Mouse (Mus musculus) G1E (cell line): ENCODE results near the gene Cep170b. TPM values are rescaled to one million over a fixed set of nuclear protein-coding genes. Genes with fewer than 3 reads are reported as not detected.

Experiments
- ATAC-seq: 2 replicates; pipeline ENCODE4 v1.8.0; 2016; ENCODE audit warnings: mild to moderate bottlenecking; ENCODE audit not compliant: insufficient number of reproducible peaks, poor library complexity, low FRiP score, severe bottlenecking; ENCODE audit errors: extremely low read depth
- DNase-seq: peaks from one replicate; pipeline ENCODE4 v3.0.0; 2012; ENCODE audit warnings: low spot score
- H3K27me3 ChIP-seq: 2 replicates; pipeline ENCODE4 v1.6.1; 2012; ENCODE audit warnings: mild to moderate bottlenecking, low read length, inconsistent platforms; ENCODE audit not compliant: insufficient read depth
- H3K36me3 ChIP-seq: replicated peaks from 2 replicates; pipeline ENCODE3; 2012; ENCODE audit warnings: mild to moderate bottlenecking, inconsistent platforms
- H3K4me1 ChIP-seq: 2 replicates; pipeline ENCODE4 v1.6.1; 2012; ENCODE audit warnings: low read depth, low read length, inconsistent platforms, mixed read lengths; ENCODE audit not compliant: insufficient read depth
- H3K4me3 ChIP-seq: 2 replicates; pipeline ENCODE4 v1.5.1; 2012; ENCODE audit warnings: low read depth, mild to moderate bottlenecking, inconsistent platforms, low read length, moderate library complexity, mixed read lengths
- H3K9me3 ChIP-seq: replicated peaks from 2 replicates; pipeline ENCODE4 v1.6.1; 2012; ENCODE audit warnings: inconsistent platforms
- CTCF ChIP-seq: IDR thresholded peaks from 2 replicates; pipeline ENCODE4 v1.5.1; 2012; ENCODE audit warnings: low read depth, low read length, inconsistent platforms, mixed read lengths
- GATA1 ChIP-seq: IDR thresholded peaks from 2 replicates; pipeline ENCODE4 v1.6.1; 2012; ENCODE audit warnings: borderline replicate concordance, low read length, inconsistent platforms, mixed read lengths
- GATA2 ChIP-seq: IDR thresholded peaks from 2 replicates; pipeline ENCODE4 v1.6.1; 2012; ENCODE audit warnings: low read depth, low read length, inconsistent platforms, borderline replicate concordance
- POLR2AphosphoS5 ChIP-seq: IDR thresholded peaks from 2 replicates; pipeline ENCODE4 v1.6.1; 2012; ENCODE audit warnings: low read depth, low read length, inconsistent platforms; ENCODE audit not compliant: insufficient replicate concordance
- TAL1 ChIP-seq: conservative IDR thresholded peaks from 2 replicates; pipeline ENCODE4 v1.6.1; 2012; ENCODE audit warnings: low read depth, low read length, inconsistent platforms, mixed read lengths
- polyA plus RNA-seq: library from polyadenylated mRNA; stranded (reverse); fragments of >175 nt; gene quantifications from 2 replicates; pipeline ENCODE4 v1.2.3, GENCODE M21; 2012
- total RNA-seq, 2 experiments: library from RNA; stranded (forward) in 1 of 2; stranded (reverse) in 1 of 2; fragments of 200-1000 nt in 1 of 2; fragments of >200 nt in 1 of 2; fragmentation: Nextera tagmentation in 1 of 2; gene quantifications; 2 replicates each; pipeline ENCODE4 v1.2.3; 2014 to 2017

Cep170b gene
- total and polyA plus RNA-seq, 3 experiments: 0.87 TPM; not detected in 2

DNA sequence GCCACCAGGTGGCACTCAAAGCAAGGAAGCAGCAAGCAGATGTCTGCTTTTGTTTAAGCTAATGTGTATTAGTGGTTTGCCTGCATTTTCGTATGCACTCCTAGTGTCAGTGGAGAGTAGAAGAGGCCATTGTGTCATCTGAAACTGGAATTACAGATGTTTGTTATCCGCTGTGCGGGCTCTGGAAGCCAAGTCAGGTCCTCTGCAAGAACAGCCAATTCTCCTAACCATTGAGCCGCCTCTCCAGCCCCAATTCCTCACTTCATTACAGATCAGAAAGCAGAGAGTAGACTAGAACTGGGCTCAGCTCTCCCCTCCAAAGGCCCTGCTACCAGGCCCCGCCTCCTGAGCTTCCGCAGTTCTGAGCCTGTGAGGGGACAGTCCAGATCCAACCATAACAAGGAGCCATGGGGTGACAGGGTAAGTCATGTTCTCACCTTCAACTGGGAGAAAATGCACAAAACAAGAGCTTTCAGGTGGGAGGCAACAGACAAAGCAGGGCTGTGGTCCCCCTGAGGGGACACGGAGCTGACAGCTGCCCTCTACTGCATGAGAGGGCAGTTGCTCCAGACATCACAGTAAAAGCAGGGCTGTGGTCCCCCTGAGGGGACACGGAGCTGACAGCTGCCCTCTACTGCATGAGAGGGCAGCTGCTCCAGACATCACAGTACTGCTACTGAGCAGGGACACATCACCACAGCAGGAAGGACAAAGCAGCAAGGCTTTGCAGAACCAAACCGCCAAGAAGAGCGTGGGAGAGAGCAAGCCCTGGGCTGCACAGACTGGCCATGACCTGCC is 26.8 kb downstream of the Cep170b start:
- peaks cover 41% of the 10 kb centered on the region for H3K27me3 ChIP-seq
- peak; percentile 63 for DNase-seq
- no peak for TF ChIP-seq POLR2AphosphoS5
- TF ChIP-seq CTCF: 0 out of 2 replicates have a peak, but pooled peaks have one; percentile 20
- TF ChIP-seq TAL1: no peak
- no peak for TF ChIP-seq GATA1
- TF ChIP-seq GATA2: no peak
- H3K36me3 ChIP-seq: no peaks in the 10 kb centered on the region
- peaks cover 8% of the 10 kb centered on the region for H3K4me1 ChIP-seq
- no peak for ATAC-seq
- H3K4me3 ChIP-seq: no peak overlapping the region
- H3K9me3 ChIP-seq: no peaks in the 10 kb centered on the region

DNA sequence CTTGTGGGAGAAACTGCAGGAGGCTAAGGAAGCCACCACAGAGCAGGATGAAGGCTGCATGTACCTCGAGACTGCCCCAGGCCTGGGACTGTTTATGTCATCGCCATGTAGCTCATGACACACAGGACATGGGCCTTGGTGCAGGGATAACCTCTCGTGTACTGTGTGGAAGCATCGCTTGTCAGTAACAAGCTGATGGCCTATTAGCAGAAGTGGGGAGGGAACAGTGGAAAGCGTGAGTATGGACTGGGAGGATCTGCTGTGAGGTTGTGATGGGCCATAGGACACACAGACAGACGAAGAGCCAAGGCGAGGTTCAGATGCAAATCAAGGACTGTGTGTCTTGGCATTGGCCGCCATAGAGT is 27.3 kb downstream of the Cep170b start:
- DNase-seq (no peak), ATAC-seq (no peak)
- H3K4me1 ChIP-seq: peaks cover 8% of the 10 kb centered on the region
- H3K27me3 ChIP-seq: peaks cover 35% of the 10 kb centered on the region
- no peaks in the 10 kb centered on the region for H3K36me3 ChIP-seq
- H3K9me3 ChIP-seq: no peaks in the 10 kb centered on the region
- no peak overlapping the region for H3K4me3 ChIP-seq
- TF ChIP-seq TAL1: no peak
- TF ChIP-seq GATA2: no peak
- TF ChIP-seq POLR2AphosphoS5: no peak
- no peak for TF ChIP-seq GATA1
- TF ChIP-seq CTCF: no peak

DNA sequence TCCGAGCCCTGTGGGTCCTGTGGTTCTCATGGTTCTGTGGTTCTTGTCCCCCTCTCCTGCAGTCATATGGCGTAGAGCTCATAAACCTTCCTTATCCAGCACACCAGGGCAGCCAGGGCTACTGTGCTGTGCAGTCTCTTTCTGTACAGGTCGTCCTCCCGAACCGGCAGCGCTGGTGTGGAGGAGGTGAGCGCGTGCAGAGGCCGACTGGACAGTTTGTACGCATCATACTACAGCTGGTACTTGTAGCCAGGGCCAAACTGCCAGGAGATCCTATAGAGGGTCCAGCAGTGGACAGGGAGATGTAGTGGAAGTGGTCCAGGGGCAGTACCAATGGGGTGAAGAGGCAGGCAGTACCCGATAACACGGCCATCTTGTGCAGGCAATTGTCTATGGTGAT is 30.7 kb downstream of the Cep170b start:
- Histone ChIP-seq H3K9me3 (no peaks in the 10 kb centered on the region), H3K36me3 (no peaks in the 10 kb centered on the region), H3K27me3 (peaks cover 25% of the 10 kb centered on the region), H3K4me3 (no peak overlapping the region), H3K4me1 (peaks cover 2% of the 10 kb centered on the region; the same call in 1 of the 2 replicates)
- TF ChIP-seq GATA2: no peak
- no peak for TF ChIP-seq TAL1
- no peak for TF ChIP-seq CTCF
- no peak for TF ChIP-seq GATA1
- TF ChIP-seq POLR2AphosphoS5: no peak
- ATAC-seq (no peak), DNase-seq (no peak)

DNA sequence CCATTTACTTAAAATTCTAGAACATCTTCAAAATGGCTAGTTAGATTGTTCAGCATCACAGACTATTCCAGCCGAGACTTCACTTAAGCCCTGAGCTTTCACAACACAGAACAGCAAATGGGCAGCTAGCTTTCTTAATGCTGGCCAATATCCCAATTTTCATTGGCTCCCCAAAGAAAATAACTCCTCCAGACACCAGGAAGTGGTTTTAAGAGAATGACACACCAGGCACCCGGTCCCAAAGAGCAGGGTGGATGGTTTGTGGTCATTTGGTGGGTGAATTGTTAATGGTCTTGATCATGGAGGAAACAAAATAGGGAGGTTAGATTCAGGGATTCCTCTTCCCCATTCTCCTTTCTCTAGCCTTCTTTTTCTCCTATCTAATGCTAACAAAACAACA is 32.1 kb downstream of the Cep170b start:
- DNase-seq (no peak), ATAC-seq (no peak)
- Histone ChIP-seq H3K27me3 (peaks cover 24% of the 10 kb centered on the region), H3K36me3 (no peaks in the 10 kb centered on the region), H3K4me1 (peaks cover 2% of the 10 kb centered on the region; the same call in 1 of the 2 replicates), H3K4me3 (no peak overlapping the region), H3K9me3 (no peaks in the 10 kb centered on the region)
- TF ChIP-seq CTCF (no peak), POLR2AphosphoS5 (no peak), GATA1 (no peak), GATA2 (no peak), TAL1 (no peak)

GRCm38 (mm10) chr12:112755900-112756299 is 35.6 kb downstream of the Cep170b start:
- H3K9me3 ChIP-seq: no peaks in the 10 kb centered on the region
- ATAC-seq: no peak

DNA sequence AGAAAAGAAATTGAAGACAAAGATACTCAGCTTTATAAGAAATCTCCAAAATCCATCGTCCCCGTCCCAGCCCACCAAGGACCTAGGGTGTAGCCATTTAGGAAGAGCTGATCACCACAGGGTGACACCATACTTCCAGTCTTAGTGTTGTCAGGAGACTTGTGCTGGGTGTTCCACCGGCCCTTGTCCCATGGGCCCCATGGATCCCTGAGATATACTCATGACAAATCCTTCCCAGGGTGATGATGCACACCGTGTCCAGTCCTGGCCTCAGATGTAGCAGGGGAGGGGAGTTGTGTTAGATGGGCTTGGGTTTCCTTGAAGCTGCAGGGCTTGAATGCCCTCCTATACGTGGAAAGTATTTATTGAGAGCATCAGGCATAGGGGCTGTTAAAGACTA is 37.6 kb downstream of the Cep170b start:
- TF ChIP-seq GATA2 (no peak), CTCF (no peak), GATA1 (no peak), POLR2AphosphoS5 (no peak), TAL1 (no peak)
- Histone ChIP-seq H3K27me3 (peaks cover 20% of the 10 kb centered on the region; the same call in 1 of the 2 replicates), H3K36me3 (no peaks in the 10 kb centered on the region), H3K4me1 (peaks cover 14% of the 10 kb centered on the region), H3K9me3 (no peaks in the 10 kb centered on the region), H3K4me3 (no peak overlapping the region)
- DNase-seq: no peak
- ATAC-seq: no peak

More at GRCm38 (mm10) chr12:112755900-112756299, 35.6 kb downstream of the Cep170b start:
- TF ChIP-seq POLR2AphosphoS5: no peak
- no peak for TF ChIP-seq GATA1
- no peak for TF ChIP-seq TAL1
- no peak for TF ChIP-seq GATA2
- no peak for TF ChIP-seq CTCF
- no peak overlapping the region for H3K4me3 ChIP-seq
- no peaks in the 10 kb centered on the region for H3K36me3 ChIP-seq
- DNase-seq: no peak
- peaks cover 18% of the 10 kb centered on the region for H3K27me3 ChIP-seq
- H3K4me1 ChIP-seq: peaks cover 8% of the 10 kb centered on the region

- ATAC-seq: no peak
- H3K9me3 ChIP-seq: no peaks in the 10 kb centered on the region
- H3K4me1 ChIP-seq: peaks cover 14% of the 10 kb centered on the region
- H3K36me3 ChIP-seq: no peaks in the 10 kb centered on the region
- TF ChIP-seq CTCF (no peak), GATA1 (no peak), TAL1 (no peak), GATA2 (no peak), POLR2AphosphoS5 (no peak)
- H3K27me3 ChIP-seq: peaks cover 23% of the 10 kb centered on the region; the same call in 1 of the 2 replicates
- DNase-seq: no peak
- H3K4me3 ChIP-seq: no peak overlapping the region
Observed at GRCm38 (mm10) chr12:112759471-112759870, 39.2 kb downstream of the Cep170b start.
